Mouse (Mus musculus) spleen, adult 2 months (tissue): ENCODE measurements around the gene Rbms3.

Source experiments
- CTCF ChIP-seq: fragments of 200-500 bp; IDR thresholded peaks from 2 replicates; pipeline ENCODE4 v1.5.1; 2011; ENCODE audit warnings: mild to moderate bottlenecking, inconsistent platforms; ENCODE audit not compliant: insufficient read depth, insufficient read length, insufficient replicate concordance; ENCODE audit errors: extremely low read depth
- POLR2A ChIP-seq: fragments of 200-500 bp; IDR thresholded peaks from 2 replicates; pipeline ENCODE4 v1.6.1; 2011; ENCODE audit warnings: low read depth, low read length, inconsistent platforms

DNA sequence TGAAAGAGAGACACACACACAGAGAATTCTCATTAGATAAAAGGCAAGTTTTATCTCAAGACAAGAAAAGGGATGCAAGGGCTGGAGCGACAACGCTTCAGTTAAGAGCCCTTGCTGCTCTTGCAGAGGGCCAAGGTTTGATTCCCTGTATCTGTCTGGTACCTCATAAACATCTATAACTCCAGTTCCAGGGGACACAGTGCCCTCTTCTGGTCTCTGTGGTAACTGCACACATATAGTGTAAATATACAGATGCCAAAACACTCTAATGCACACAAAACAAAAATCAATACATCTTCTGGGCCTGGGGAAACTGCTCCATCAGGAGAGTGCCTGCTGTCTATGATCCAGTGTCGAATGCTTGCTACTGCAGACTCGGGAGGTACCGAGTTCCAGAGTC lies 145.3 kb downstream of the Rbms3 start:
- TF ChIP-seq POLR2A = no peak
- no peak for TF ChIP-seq CTCF
